Comparison of ENCODE assay signal across 7 mouse cellular contexts in the genomic region with DNA sequence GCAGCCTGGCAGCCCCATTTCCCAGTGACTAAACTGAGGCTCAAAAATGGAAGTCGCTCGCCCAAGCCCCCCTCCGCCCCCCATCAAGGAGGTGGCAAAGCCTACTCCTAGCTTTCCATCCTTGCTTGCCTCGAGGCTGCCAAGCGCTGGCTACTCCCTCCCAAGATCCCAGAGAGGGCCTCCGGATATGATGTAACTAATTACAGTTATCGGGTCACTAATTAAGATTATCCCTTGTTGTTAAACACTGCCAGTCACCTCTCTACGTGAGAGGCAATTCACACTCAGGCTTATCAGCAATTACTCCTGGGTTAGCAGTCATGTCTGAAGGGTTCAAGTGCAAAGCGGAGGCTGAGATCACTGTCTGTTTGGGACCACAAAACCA. TPM values are rescaled to one million over a fixed set of nuclear protein-coding genes. Genes with fewer than 3 reads are reported as not detected.
A peak's percentile ranks its signal among the peaks of the same experiment; 100 is the strongest.
DNase-seq lines count a peak whose midpoint lies in the region; ATAC-seq and TF ChIP-seq lines count a peak whose summit lies in the region.

No protein-coding gene starts in this region.

- no peaks in the 10 kb centered on the region for H3K4me1 ChIP-seq in ES-Bruce4 (ENCODE audit: control insufficient read depth, insufficient read depth, low read length)
- peaks cover 18% of the 10 kb centered on the region for H3K4me1 ChIP-seq in heart, postnatal 0 days (ENCODE audit: control insufficient read depth, insufficient read depth)
- H3K4me1 ChIP-seq in midbrain, embryonic 10.5 days, result peaks cover 59% of the 10 kb centered on the region

- no peaks in the 10 kb centered on the region for H3K27me3 ChIP-seq in ES-Bruce4 (ENCODE audit: control insufficient read depth, insufficient read depth, low read length, poor library complexity, severe bottlenecking)
- no peaks in the 10 kb centered on the region for H3K27me3 ChIP-seq in heart, postnatal 0 days (ENCODE audit: control insufficient read depth, insufficient read depth, low read length)
- no peaks in the 10 kb centered on the region for H3K27me3 ChIP-seq in midbrain, embryonic 10.5 days (ENCODE audit: low read depth, poor library complexity, severe bottlenecking)

- TF ChIP-seq POLR2A in ES-Bruce4 (IDR thresholded peaks at IDR 0.05; ENCODE audit: insufficient read depth, low read length), result no peak

- no peak for TF ChIP-seq CTCF in ES-Bruce4 (IDR thresholded peaks at IDR 0.05; ENCODE audit: low read depth, low read length)
- TF ChIP-seq CTCF in heart, postnatal 0 days (IDR thresholded peaks at IDR 0.05; ENCODE audit: low read depth), result no peak

- H3K27ac ChIP-seq in ES-Bruce4 (ENCODE audit: insufficient read depth, low read length), result no peak overlapping the region
- peak overlapping the region; percentile 91 for H3K27ac ChIP-seq in heart, postnatal 0 days (ENCODE audit: low read depth)
- H3K27ac ChIP-seq in midbrain, embryonic 10.5 days (replicated peaks), result peak overlapping the region; percentile 99

- no peaks in the 10 kb centered on the region for H3K36me3 ChIP-seq in ES-Bruce4 (ENCODE audit: control insufficient read depth, insufficient read depth, low read length, poor library complexity, severe bottlenecking)
- H3K36me3 ChIP-seq in heart, postnatal 0 days (replicated peaks; ENCODE audit: control insufficient read depth, insufficient read depth, low read length), result no peaks in the 10 kb centered on the region; the same call in 1 of the 2 replicates
- peaks cover 25% of the 10 kb centered on the region for H3K36me3 ChIP-seq in midbrain, embryonic 10.5 days

- 12% methylated on average over 9 of the region's 9 CpGs for WGBS in heart, postnatal 0 days
- WGBS in midbrain, embryonic 10.5 days, result 31% methylated on average over 9 of the region's 9 CpGs

- H3K4me3 ChIP-seq in ES-Bruce4 (ENCODE audit: low read depth, low read length), result no peak overlapping the region
- H3K4me3 ChIP-seq in heart, postnatal 0 days (ENCODE audit: low read depth, low read length), result peak overlapping the region; percentile 83
- H3K4me3 ChIP-seq in midbrain, embryonic 10.5 days, result peak overlapping the region; percentile 88

- TF ChIP-seq EP300 in ES-Bruce4 (IDR thresholded peaks at IDR 0.05; ENCODE audit: insufficient read depth, low read depth, low read length), result no peak
- TF ChIP-seq EP300 in heart, postnatal 0 days (IDR thresholded peaks at IDR 0.05; ENCODE audit: low read depth), result no peak

- H3K9ac ChIP-seq in ES-Bruce4 (ENCODE audit: low read depth, poor library complexity, severe bottlenecking), result 0 out of 2 replicates have a peak overlapping the region, but pooled peaks have one; percentile 84
- H3K9ac ChIP-seq in heart, postnatal 0 days (replicated peaks; ENCODE audit: low read depth, low read length), result peak overlapping the region; percentile 97; the same call in 1 of the 2 replicates

- ATAC-seq in heart, postnatal 0 days (ENCODE audit: insufficient read depth, low read depth), result peak; percentile 22; the same call in 1 of the 2 replicates
- ATAC-seq in granulocyte monocyte progenitor cell, adult 5-6 weeks (replicated peaks; ENCODE audit: poor library complexity, severe bottlenecking), result no peak

- peak; percentile 53 for DNase-seq in Muller cell, postnatal 12 days (ENCODE audit: inconsistent ontology term)
- DNase-seq in heart, postnatal 0 days (ENCODE audit: low spot score), result no peak
- no peak for DNase-seq in midbrain, embryonic 10.5 days (ENCODE audit: low spot score)
- DNase-seq in urinary bladder, postnatal 10 days (ENCODE audit: low spot score), result no peak
- DNase-seq in layer of hippocampus, postnatal 14 days (ENCODE audit: low spot score in 2 of 2), result no peak

- peak overlapping the region; percentile 86 for H3K4me2 ChIP-seq in heart, postnatal 0 days (ENCODE audit: low read depth, low read length)

- H3K9me3 ChIP-seq in ES-Bruce4 (replicated peaks; ENCODE audit: control insufficient read depth, insufficient read depth, low read length, poor library complexity, severe bottlenecking), result no peaks in the 10 kb centered on the region
- H3K9me3 ChIP-seq in heart, postnatal 0 days (replicated peaks; ENCODE audit: control insufficient read depth, low read length), result no peaks in the 10 kb centered on the region
- H3K9me3 ChIP-seq in midbrain, embryonic 10.5 days (replicated peaks), result no peaks in the 10 kb centered on the region

RNA-seq across cellular contexts. Expression of a gene that starts 16.6 kb away (rescaled TPM):
- polyA plus RNA-seq in ES-Bruce4 (2011; ENCODE audit: insufficient read depth, insufficient read length, low read depth, missing spikeins), result 7.5 and 7.7 TPM in 2 replicates
- 46.8 and 52.8 TPM in 2 replicates for total RNA-seq in heart, postnatal 0 days (2014; rRNA removed; ENCODE audit: low replicate concordance)
- 12.1 and 15.4 TPM in 2 replicates for polyA plus RNA-seq in heart, postnatal 0 days (2015; fragmentation: Nextera tagmentation; extraction: Ambion mirVana)
- polyA plus RNA-seq in midbrain, embryonic 10.5 days (2016; fragmentation: Nextera tagmentation; extraction: Ambion mirVana), result 25.1 and 32.4 TPM in 2 replicates
- 4.2 and 6.0 TPM in 2 replicates for total RNA-seq in granulocyte monocyte progenitor cell, adult 5-6 weeks (2014; fragmentation: Nextera tagmentation)
- total RNA-seq in granulocyte monocyte progenitor cell, adult 5-6 weeks (2017), result 6.9 and 7.2 TPM in 2 replicates
- 10 to 100 TPM; 48.8 to 50.8 TPM for total RNA-seq in layer of hippocampus, postnatal 14 days (2021)

RNA-seq across cellular contexts. Expression of a gene that starts 51.1 kb away (rescaled TPM):
- 222 and 227 TPM in 2 replicates for polyA plus RNA-seq in ES-Bruce4 (2011; ENCODE audit: insufficient read depth, insufficient read length, low read depth, missing spikeins)
- total RNA-seq in heart, postnatal 0 days (2014; rRNA removed; ENCODE audit: low replicate concordance), result 36.4 and 36.9 TPM in 2 replicates
- 4.4 and 4.8 TPM in 2 replicates for polyA plus RNA-seq in heart, postnatal 0 days (2015; fragmentation: Nextera tagmentation; extraction: Ambion mirVana)
- 32.6 and 35.2 TPM in 2 replicates for polyA plus RNA-seq in midbrain, embryonic 10.5 days (2016; fragmentation: Nextera tagmentation; extraction: Ambion mirVana)
- total RNA-seq in granulocyte monocyte progenitor cell, adult 5-6 weeks (2014; fragmentation: Nextera tagmentation), result 150 and 183 TPM in 2 replicates
- total RNA-seq in granulocyte monocyte progenitor cell, adult 5-6 weeks (2017), result 146 and 176 TPM in 2 replicates
- total RNA-seq in layer of hippocampus, postnatal 14 days (2021), result 10 to 100 TPM; 74.9 to 75.4 TPM
